Mouse (Mus musculus): ENCODE data around the gene Wdr76. TPM values are rescaled to one million over a fixed set of nuclear protein-coding genes. Genes with fewer than 3 reads are reported as not detected.

Gene Wdr76
- polyA plus RNA-seq, 1 experiment: 0.11 TPM

- H3K4me3 ChIP-seq (replicated peaks): no peak overlapping the region
- TF ChIP-seq TAL1 (IDR thresholded peaks at IDR 0.05; ENCODE audit: low read length): no peak
- no peak for TF ChIP-seq GATA1 (IDR thresholded peaks at IDR 0.05; ENCODE audit: low read length)
- no peaks in the 10 kb centered on the region for H3K36me3 ChIP-seq (ENCODE audit: control insufficient read depth)
- H3K4me1 ChIP-seq (ENCODE audit: control insufficient read depth): no peaks in the 10 kb centered on the region
- peaks cover 3% of the 10 kb centered on the region; the same call in 1 of the 2 replicates for H3K27me3 ChIP-seq (ENCODE audit: control insufficient read depth)
- no peaks in the 10 kb centered on the region for H3K9me3 ChIP-seq (ENCODE audit: control insufficient read depth, low read length)
These were observed 63.5 kb downstream of the Wdr76 start for GRCm38 (mm10) chr2:121570049-121570448.

GRCm38 (mm10) chr2:121570999-121571655, 64.6 kb downstream of the Wdr76 start:
- H3K4me1 ChIP-seq (ENCODE audit: control insufficient read depth): no peaks in the 10 kb centered on the region
- no peak for TF ChIP-seq TAL1 (IDR thresholded peaks at IDR 0.05; ENCODE audit: low read length)
- no peak for TF ChIP-seq GATA1 (IDR thresholded peaks at IDR 0.05; ENCODE audit: low read length)
- peaks cover 3% of the 10 kb centered on the region; the same call in 1 of the 2 replicates for H3K27me3 ChIP-seq (ENCODE audit: control insufficient read depth)

GRCm38 (mm10) chr2:121571780-121572179, 65.3 kb downstream of the Wdr76 start:
- TF ChIP-seq GATA1 (IDR thresholded peaks at IDR 0.05; ENCODE audit: low read length): no peak
- no peak for TF ChIP-seq TAL1 (IDR thresholded peaks at IDR 0.05; ENCODE audit: low read length)
- H3K4me3 ChIP-seq (replicated peaks): no peak overlapping the region
- H3K27me3 ChIP-seq (ENCODE audit: control insufficient read depth): peaks cover 3% of the 10 kb centered on the region; the same call in 1 of the 2 replicates
- H3K4me1 ChIP-seq (ENCODE audit: control insufficient read depth): no peaks in the 10 kb centered on the region
- H3K9me3 ChIP-seq (ENCODE audit: control insufficient read depth, low read length): no peaks in the 10 kb centered on the region
- no peaks in the 10 kb centered on the region for H3K36me3 ChIP-seq (ENCODE audit: control insufficient read depth)

More at GRCm38 (mm10) chr2:121570999-121571655, 64.6 kb downstream of the Wdr76 start:
- Histone ChIP-seq H3K4me3 (replicated peaks) (no peak overlapping the region), H3K9me3 (ENCODE audit: control insufficient read depth, low read length) (no peaks in the 10 kb centered on the region), H3K36me3 (ENCODE audit: control insufficient read depth) (no peaks in the 10 kb centered on the region)

- no peaks in the 10 kb centered on the region for H3K4me1 ChIP-seq (ENCODE audit: control insufficient read depth)
These were observed 67.6 kb downstream of the Wdr76 start for GRCm38 (mm10) chr2:121574066-121574630.

GRCm38 (mm10) chr2:121575741-121576201, 69.2 kb downstream of the Wdr76 start:
- no peak for TF ChIP-seq GATA1 (IDR thresholded peaks at IDR 0.05; ENCODE audit: low read length)
- no peak for TF ChIP-seq TAL1 (IDR thresholded peaks at IDR 0.05; ENCODE audit: low read length)
- no peaks in the 10 kb centered on the region for H3K36me3 ChIP-seq (ENCODE audit: control insufficient read depth)
- no peak overlapping the region for H3K4me3 ChIP-seq (replicated peaks)
- H3K9me3 ChIP-seq (ENCODE audit: control insufficient read depth, low read length): no peaks in the 10 kb centered on the region
- H3K27me3 ChIP-seq (ENCODE audit: control insufficient read depth): peaks cover 3% of the 10 kb centered on the region; the same call in 1 of the 2 replicates
- no peaks in the 10 kb centered on the region for H3K4me1 ChIP-seq (ENCODE audit: control insufficient read depth)

More at GRCm38 (mm10) chr2:121574066-121574630, 67.6 kb downstream of the Wdr76 start:
- no peaks in the 10 kb centered on the region for H3K9me3 ChIP-seq (ENCODE audit: control insufficient read depth, low read length)
- H3K27me3 ChIP-seq (ENCODE audit: control insufficient read depth): peaks cover 3% of the 10 kb centered on the region; the same call in 1 of the 2 replicates
- no peak overlapping the region for H3K4me3 ChIP-seq (replicated peaks)
- TF ChIP-seq GATA1 (IDR thresholded peaks at IDR 0.05; ENCODE audit: low read length) (no peak), TAL1 (IDR thresholded peaks at IDR 0.05; ENCODE audit: low read length) (no peak)
- no peaks in the 10 kb centered on the region for H3K36me3 ChIP-seq (ENCODE audit: control insufficient read depth)

GRCm38 (mm10) chr2:121582809-121583376, 76.4 kb downstream of the Wdr76 start:
- TF ChIP-seq TAL1 (IDR thresholded peaks at IDR 0.05; ENCODE audit: low read length) (no peak), GATA1 (IDR thresholded peaks at IDR 0.05; ENCODE audit: low read length) (no peak)
- Histone ChIP-seq H3K4me3 (replicated peaks) (no peak overlapping the region), H3K36me3 (ENCODE audit: control insufficient read depth) (no peaks in the 10 kb centered on the region), H3K4me1 (ENCODE audit: control insufficient read depth) (peaks cover 4% of the 10 kb centered on the region; the same call in 1 of the 2 replicates), H3K9me3 (ENCODE audit: control insufficient read depth, low read length) (no peaks in the 10 kb centered on the region), H3K27me3 (ENCODE audit: control insufficient read depth) (no peaks in the 10 kb centered on the region)

- Histone ChIP-seq H3K4me3 (replicated peaks) (no peak overlapping the region), H3K9me3 (ENCODE audit: control insufficient read depth, low read length) (no peaks in the 10 kb centered on the region), H3K4me1 (ENCODE audit: control insufficient read depth) (peaks cover 11% of the 10 kb centered on the region), H3K36me3 (ENCODE audit: control insufficient read depth) (no peaks in the 10 kb centered on the region), H3K27me3 (ENCODE audit: control insufficient read depth) (no peaks in the 10 kb centered on the region)
- TF ChIP-seq TAL1 (IDR thresholded peaks at IDR 0.05; ENCODE audit: low read length) (no peak), GATA1 (IDR thresholded peaks at IDR 0.05; ENCODE audit: low read length) (no peak)
These were observed 77.1 kb downstream of the Wdr76 start for GRCm38 (mm10) chr2:121583468-121584116.

GRCm38 (mm10) chr2:121584705-121585104, 78.2 kb downstream of the Wdr76 start:
- peaks cover 11% of the 10 kb centered on the region for H3K4me1 ChIP-seq (ENCODE audit: control insufficient read depth)

More at GRCm38 (mm10) chr2:121584705-121585104, 78.2 kb downstream of the Wdr76 start:
- H3K9me3 ChIP-seq (ENCODE audit: control insufficient read depth, low read length): no peaks in the 10 kb centered on the region
- TF ChIP-seq TAL1 (IDR thresholded peaks at IDR 0.05; ENCODE audit: low read length) (no peak), GATA1 (IDR thresholded peaks at IDR 0.05; ENCODE audit: low read length) (no peak)
- no peaks in the 10 kb centered on the region for H3K36me3 ChIP-seq (ENCODE audit: control insufficient read depth)
- no peaks in the 10 kb centered on the region for H3K27me3 ChIP-seq (ENCODE audit: control insufficient read depth)
- H3K4me3 ChIP-seq (replicated peaks): no peak overlapping the region

Data from erythroblast, embryonic 14.5 days (primary cell).